Mouse (Mus musculus) lung, postnatal 0 days (tissue): Measurements from ENCODE around the gene Selenon.

ENCODE experiments used
- CTCF ChIP-seq: IDR thresholded peaks from 2 replicates; pipeline ENCODE4 v1.5.1; 2016; ENCODE audit warnings: antibody characterized with exemption, mild to moderate bottlenecking
- EP300 ChIP-seq: IDR thresholded peaks from 2 replicates; pipeline ENCODE4 v1.6.1; 2016; ENCODE audit warnings: antibody characterized with exemption, mild to moderate bottlenecking, control low read depth

DNA sequence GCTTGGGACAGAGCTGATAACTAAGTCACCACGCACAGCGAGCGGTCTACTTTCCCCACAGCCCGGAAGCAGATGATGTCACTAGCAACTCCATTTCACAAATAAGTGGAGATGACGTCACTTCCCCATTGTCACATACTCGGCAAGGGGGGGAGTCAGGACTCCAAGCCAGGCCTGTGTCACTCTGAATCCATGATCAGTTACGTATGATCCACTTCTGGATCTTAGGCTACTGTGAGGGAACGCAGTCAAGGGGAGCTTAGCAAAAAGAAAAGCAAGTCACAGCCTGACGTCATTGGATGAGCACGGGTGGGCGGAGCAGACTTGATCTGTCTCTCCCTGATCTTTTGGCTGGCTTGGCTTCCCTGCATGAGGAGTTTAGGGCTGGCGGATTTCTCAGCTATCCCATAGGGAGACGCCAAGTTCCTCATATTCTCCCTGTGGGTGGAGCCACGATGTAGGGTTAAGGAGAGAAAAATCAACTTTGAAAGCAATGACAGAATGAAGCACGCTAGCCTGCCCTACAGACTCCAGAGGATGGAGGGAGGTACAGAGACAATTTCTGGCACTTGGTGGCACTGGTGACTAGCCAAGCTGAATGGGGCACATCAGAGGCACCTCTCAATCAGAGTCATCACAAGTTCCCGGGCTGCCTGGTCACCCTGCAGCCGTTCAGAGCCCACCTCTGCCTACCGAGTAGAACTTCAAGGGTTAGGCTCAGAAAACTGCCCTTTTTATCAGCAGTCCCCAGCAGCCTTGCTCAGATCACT is 3.6 kb downstream of the Selenon start:
- TF ChIP-seq CTCF = no peak; the same call in 1 of the 2 replicates
- no peak for TF ChIP-seq EP300
